Mouse (Mus musculus) lung, postnatal 4 days (tissue): ENCODE data around the gene Rbfox3.

Experiments used
- DNase-seq, 2 experiments: peaks; one replicate each; pipeline ENCODE4 v3.0.0; 2021

The Rbfox3 gene

DNA sequence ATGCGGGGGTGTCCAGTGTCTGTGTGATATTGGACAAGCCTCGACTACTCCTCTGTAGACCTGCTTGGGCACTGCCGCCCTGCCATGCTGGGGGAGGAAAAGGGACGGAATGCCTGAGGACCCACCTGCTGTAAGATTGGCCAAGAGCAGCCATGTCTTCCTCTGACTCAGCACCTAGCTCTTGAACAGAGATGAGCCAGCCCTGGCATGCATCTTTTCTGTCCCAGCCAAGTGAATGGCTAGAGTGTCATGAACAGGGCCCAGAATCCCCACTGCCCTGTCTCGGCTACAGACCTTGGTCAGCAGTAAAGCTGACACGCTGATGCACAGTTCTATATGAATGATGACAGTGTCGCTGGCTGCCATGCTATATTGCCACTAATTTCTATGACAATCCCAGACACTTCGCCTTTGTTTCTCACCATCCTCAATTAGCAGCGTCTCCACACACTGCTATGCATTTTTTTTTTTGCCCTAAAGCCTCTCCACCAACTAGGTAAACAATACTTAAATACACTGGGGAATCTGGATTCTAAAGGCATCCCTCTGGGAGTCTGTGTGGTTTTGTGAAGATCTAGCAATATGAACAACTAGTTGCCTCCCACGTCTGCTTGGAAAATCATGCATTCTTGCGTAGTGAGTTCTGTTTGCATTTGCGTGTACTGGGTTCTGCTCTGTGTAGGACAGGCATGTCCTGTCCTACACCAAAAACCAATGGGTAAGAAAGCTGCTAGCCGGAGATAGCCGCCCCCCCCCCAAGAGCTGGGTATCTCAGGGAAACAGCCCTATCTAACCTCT is 257.7 kb downstream of the Rbfox3 start:
- DNase-seq = no peak

- DNase-seq = no peak
These were observed 258.8 kb downstream of the Rbfox3 start for GRCm38 (mm10) chr11:118652401-118653240.

DNA sequence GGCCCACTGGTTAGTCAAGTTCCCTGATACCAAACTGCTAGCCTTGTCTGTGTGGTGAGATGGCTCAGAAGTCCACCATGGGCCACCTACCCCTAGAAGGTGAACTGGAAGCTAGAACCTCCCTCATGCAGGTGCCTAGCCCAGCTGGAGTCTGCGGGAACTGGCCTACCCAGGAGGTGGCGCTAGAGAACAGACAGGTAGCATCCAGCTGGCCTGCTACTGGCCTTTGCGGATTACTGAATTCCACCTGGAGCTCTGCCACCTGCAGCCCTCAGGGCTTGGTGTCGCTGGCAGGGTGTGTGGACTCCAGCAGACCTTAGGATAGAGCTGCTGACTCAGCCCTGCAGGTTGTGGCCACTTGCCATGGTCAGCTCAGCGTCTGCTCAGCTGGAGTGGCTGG is 263.0 kb downstream of the Rbfox3 start:
- peak; percentile 35 to 52 for DNase-seq

DNA sequence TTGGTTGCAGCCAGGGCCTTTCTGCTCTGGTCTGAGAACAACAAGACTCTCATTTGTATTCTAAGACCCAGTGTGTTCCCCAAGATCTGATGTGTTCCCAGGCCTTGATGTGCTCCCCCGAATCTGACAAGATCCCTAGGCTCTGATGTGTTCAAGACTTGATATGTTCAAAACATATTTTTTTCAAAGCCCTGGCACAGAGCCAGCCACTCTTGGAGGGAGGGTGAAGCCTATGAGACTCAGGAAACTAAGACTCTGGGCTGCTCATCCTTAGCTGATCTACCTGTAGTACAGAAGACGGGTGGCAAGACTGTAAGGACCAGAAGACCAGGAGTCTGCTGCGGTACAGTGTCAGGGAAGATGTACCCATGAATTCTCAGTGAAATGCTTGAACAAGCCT is 264.5 kb downstream of the Rbfox3 start:
- DNase-seq = no peak

- no peak for DNase-seq
These were observed 266.2 kb downstream of the Rbfox3 start for GRCm38 (mm10) chr11:118645158-118645557.

DNA sequence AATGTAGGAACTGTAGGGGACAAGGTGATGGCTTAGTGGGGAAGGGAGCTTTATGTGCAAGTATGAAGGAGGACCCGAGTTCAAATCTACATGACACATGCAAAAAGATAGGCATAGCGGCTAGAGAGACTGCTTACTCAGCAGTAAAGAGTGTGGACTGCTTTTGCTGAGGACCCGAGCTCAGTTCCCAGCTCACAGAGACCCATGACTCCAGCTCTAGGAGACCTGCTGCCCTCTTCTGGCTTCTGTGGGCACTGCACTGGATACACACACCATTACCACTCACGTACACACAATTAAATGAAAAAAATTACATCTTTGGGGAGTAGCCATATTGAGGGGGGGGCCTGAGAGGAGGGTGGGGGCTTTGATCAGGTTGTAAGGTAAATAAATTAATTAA is 270.7 kb downstream of the Rbfox3 start:
- DNase-seq = no peak

DNA sequence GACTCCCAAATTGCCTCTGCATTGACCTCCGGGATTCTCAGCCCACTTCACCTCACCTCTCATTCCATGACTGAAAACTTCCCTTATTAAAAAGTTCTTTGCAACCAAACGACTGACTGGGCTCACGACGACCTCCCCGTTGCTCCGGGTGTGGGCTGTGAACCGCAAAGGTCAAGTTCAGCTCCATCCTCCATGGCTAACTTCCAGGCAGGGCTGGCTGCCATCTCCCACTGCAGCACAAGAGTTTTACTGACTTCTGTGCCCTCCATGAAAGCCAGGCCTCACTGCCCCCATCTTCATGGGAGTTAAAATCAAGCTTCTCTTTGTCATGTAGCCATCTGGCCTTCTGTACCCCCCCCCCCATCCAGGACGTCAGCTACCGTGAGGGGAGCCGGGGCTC is 273.7 kb downstream of the Rbfox3 start:
- no peak for DNase-seq

DNA sequence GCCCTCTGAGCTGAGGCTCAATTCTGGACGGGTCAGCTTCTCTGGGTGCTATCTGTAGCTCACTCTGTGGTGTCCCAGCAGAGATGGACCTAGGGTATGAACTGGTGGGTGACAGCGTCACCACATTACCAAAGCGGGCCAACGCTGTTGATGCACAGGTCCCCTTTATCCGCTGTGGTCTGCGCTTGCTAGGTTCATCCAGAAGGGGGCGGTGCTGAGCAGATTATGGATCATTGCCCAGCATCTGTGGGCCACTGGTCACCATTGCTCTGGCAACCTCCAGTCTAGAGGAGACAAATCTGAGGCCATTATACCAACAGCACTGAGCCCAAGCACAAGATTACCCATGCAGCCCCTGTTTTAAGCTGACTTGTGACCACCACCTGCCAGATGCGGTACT is 276.8 kb downstream of the Rbfox3 start:
- peak in 1 of 2 experiments; percentile 8 for DNase-seq

DNA sequence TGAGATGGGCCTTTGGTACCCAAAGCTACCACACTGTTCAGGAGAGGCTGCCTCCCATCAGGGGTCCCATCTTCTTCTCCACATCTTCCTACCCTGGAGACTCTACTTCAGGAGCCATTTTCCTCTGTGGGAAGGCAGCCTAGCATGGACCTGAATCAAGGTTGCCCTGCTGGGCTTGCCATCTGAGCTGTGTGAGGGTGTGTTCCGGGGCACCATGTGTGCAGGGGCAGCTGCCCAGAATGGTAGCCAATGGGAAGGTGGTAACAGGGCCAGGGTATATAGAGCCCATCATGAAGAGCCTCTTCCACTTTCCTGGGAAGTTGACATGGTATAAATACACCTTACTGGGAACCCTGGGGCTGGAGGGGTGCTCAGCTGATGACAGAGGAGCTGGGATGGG is 281.7 kb downstream of the Rbfox3 start:
- no peak for DNase-seq

DNA sequence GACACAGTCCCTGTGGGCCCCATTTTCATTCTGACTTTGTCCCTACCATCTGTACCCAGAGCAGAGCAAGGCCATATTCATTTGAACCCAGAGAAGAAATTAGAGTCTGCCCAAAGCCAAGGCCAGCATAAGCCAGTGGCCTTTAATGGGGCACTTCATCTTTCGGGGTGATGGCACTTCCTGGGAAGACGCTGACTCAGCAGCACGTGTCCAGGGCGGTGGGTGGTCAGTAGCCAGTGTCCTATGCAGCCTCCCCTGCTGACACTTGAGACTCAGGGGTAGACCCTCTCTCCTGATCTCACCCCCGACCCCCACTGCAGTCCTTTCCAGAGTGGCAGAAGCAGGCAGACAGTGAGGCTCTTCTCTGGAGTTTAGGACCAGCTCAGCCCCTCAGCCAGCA is 283.9 kb downstream of the Rbfox3 start:
- no peak for DNase-seq

GRCm38 (mm10) chr11:118620869-118621268 is 290.5 kb downstream of the Rbfox3 start:
- no peak for DNase-seq

DNA sequence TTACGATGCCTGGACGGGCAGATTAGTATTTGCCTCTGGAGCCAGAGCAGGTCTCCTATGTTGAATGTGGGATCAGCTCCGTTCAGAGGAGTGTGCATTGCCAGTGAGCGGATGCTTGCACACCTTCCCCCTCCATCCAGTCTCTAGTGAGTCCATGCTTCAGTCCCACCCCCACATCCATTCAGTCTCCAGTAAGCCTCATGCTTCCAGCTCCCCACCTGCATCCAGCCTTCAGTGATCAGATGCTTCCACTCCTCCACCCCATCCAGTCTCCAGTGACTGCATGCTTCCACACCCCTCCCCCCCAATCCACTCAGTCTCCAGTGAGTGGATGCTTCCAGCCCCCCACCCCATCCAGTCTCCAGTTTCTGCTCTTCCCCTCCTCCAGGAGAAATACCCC is 297.3 kb downstream of the Rbfox3 start:
- DNase-seq = no peak

DNA sequence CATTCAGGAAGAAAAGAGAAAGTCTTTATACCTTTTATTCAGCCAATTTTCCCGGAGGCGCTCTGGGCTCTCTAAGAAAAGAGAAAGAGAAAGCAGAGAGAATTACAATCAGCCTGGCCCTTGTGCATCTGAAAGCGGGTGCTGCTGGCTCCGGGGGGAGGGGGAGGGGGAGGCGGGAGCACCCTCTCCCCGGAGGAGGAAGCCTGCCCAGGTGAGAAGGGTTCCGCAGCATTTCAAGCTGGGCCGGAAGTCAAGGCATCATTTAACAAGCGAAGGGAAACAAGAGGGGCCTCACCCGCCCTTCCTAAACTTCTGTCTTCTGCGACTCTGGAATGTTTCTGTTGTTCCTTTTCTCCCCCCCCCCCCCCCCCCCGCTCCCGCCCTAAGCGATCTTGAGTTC is 301.3 kb downstream of the Rbfox3 start:
- no peak for DNase-seq

DNA sequence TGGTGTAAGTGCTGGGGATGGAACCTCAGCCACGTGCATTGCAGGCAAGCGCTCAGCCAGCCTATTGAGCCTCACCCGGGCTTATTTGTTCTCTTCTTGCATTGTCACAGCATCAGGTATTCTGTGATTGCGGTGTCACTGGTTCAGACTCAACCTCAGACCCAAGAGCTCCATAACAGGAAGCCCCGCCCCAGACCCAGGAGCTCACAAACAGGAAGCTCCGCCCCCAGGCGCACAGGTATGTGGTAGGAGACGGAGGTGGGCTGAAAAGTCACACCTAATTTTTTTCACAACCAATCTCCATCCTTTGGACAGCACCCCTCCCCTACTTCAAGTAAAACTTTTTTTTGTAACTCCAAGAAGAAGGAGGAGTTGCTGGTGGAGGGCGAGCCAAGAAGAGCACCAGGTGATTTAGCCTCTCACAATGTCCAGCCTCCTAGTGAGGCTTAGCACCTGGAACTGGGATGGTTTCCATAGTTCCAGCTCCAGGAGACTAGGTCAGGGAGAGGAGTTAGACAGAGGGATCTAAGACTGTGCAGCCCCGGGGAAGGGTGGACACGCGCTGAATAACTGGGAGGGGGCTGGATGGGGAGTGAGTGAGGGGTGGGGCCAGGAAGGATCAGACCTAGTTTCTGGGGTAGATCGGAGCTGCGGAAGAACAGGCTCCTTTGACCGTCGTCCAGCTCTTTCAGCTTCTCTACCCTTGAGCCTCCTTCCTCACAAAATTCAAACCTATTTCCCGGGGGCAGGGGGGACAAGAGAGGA is 302.0 kb downstream of the Rbfox3 start:
- no peak for DNase-seq

GRCm38 (mm10) chr11:118607927-118608326 is 303.5 kb downstream of the Rbfox3 start:
- DNase-seq = no peak

DNA sequence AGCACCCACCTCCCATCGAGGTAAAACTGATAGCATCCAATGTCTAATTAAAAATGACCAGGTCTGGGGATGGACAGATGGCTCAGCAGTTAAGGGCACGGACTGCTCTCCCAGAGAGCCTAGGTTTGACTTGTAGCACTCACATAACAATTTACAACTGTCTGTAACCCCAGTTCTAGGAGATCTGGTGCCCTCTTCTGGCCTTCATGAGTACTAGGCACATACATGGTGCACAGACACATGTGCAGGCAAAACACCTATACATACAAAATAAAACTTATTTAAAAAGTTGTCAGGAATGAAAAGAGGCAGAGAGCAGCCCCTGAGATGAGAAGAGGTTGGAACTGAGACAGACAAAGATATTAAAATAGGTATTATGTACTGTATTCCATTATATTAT is 305.8 kb downstream of the Rbfox3 start:
- DNase-seq = no peak

DNA sequence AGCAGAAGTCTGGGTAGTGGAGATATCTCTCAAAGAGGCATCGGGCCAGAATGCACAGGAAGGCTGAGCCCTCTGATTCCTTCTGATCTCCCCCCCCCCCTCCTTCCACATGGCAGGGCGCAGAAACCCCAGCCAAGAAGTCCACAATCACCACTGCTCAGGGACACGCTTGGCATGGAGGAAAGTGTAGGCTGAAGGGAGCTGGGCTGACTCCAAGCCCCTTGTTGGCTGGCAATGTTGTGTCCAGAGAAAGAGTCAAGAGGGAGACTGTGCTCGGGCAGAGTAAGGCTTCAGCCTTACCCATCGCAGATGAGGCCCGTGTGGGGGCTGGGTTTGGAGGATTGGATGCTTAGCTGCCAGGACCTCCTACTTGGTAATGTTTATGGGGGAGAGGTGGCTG is 307.2 kb downstream of the Rbfox3 start:
- no peak for DNase-seq

DNA sequence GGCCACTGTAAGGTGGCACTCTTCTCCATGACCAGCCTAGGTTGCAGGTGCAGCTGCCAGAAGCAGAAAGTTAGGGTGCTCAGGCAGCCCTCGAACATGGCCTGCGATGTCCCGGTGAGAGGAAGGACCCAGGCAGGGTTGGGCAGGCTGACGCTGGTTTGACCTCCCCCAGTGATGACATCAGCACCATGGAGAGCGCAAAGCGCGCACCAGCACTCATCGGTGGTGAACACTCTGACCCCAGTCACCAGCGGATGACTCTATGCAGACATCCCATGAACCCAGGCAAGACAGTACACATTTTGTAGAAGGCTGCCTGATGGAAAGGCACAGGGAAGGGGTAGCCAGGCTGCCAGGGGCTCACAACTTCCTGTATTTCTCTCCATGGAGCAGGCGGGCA is 308.3 kb downstream of the Rbfox3 start:
- peak; percentile 34 to 41 for DNase-seq

- DNase-seq = no peak
These were observed 309.9 kb downstream of the Rbfox3 start for GRCm38 (mm10) chr11:118601484-118601883.

DNA sequence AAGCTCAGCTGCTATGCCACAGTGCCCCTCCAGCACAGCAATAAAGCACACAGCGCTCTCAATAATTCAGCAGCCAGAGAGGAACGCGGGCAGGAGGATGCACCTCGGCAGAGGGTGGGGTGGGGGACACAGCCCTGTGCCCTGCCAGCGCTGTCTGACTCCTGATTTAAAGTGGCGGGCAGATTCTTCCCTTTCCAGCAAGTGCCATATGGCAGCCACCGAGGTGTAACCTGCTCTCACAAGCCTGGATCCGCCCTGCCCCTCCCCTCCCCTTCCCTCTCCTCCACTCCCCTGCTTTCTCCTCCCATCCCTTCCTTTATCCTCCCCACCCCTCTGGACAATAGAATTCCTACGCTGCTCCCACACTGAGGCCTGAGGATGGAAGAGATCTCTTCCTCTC is 311.2 kb downstream of the Rbfox3 start:
- DNase-seq = no peak

DNA sequence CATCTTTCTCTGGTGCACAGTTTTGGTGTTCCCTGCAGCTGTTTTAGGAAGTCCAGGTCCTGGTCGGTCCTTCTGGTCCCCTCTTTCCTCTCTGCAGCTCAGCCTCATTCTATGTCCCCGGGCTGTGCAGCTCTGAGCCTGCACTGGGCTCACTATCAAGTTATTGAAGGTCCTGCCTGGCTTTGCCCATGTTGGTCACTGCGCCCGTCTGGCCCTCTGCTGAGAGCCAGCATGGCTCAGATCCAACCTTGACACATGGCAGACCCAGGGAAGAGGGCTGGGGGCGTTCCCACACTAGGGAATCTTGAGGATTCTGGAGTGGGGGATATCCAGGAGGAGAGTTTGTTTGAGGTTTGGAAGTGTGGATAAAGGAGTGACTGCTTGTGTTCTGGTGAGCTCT is 312.7 kb downstream of the Rbfox3 start:
- DNase-seq = no peak

DNA sequence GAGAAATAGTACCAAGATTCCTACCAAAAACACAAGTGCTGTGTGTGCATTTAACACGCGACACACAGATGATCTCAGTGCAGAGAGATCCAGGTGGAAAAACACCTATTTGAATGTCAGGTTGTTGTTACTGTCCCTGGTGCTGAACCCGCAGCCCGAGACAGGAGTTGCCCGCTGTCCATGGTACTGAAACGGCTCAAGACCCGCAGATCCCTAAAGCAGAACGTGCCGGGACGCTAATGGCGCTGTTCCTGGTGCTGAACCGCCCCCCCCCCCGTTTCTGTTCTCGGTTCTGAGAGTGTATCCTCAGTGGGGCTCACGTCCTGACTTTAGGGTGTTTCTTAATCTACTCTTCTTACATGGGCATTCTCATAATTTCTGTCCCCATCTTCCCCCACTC is 326.6 kb downstream of the Rbfox3 start:
- peak; percentile 71 to 86 for DNase-seq

DNA sequence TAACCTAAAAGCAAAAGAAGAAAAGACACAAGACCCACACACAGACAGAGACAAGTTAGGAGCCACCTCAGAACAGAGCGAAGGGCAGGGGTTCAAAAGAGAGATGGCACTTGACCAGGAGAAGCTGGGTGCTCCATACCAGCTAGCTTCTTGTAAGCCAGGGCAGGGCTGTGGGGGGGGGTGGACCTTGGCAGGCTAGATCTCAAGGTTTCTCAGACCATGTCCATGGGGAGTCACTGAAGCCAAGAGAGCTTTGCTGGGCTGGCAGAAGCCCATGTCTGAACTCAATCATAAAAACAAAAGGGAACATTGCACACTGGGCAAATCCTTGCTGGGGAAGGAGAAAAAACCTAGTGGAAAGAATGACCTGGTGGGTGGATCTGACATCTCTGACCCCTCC is 327.4 kb downstream of the Rbfox3 start:
- no peak for DNase-seq

GRCm38 (mm10) chr11:118583573-118583972 is 327.8 kb downstream of the Rbfox3 start:
- no peak for DNase-seq
